Mouse (Mus musculus) heart, embryonic 14.5 days (tissue): ENCODE data around the gene Slc13a3. TPM values are rescaled to one million over a fixed set of nuclear protein-coding genes. Genes with fewer than 3 reads are reported as not detected.

Experiments used
- ATAC-seq: fragments of 200-750 bp; cut with Nextera tagmentation; 2 replicates; pipeline ENCODE4 v1.8.0; 2017; ENCODE audit warnings: low read depth, moderate TSS enrichment; ENCODE audit not compliant: insufficient number of reproducible peaks, insufficient read depth, low FRiP score
- H3K27ac ChIP-seq, 2 experiments: fragments of 200-500 bp in 1 of 2; fragments of 300-500 bp in 1 of 2; sonication (generic) in 1 of 2; replicated peaks in 1 of 2; 2 replicates each; pipeline ENCODE4 v1.5.1; 2012 to 2014; ENCODE audit warnings: low read depth in 2 of 2, low read length in 2 of 2, control low read depth in 1 of 2, mild to moderate bottlenecking in 1 of 2, mixed read lengths in 1 of 2; ENCODE audit not compliant: control insufficient read depth in 1 of 2, insufficient read depth in 1 of 2
- H3K27me3 ChIP-seq: fragments of 300-500 bp; sonication (generic); 2 replicates; pipeline ENCODE4 v1.6.1; 2014; ENCODE audit warnings: mild to moderate bottlenecking, low read length, control low read depth; ENCODE audit not compliant: control insufficient read depth, insufficient read depth
- H3K36me3 ChIP-seq: fragments of 300-500 bp; sonication (generic); 2 replicates; pipeline ENCODE4 v1.6.1; 2014; ENCODE audit warnings: mild to moderate bottlenecking, control low read depth, low read length, mixed read lengths; ENCODE audit not compliant: control insufficient read depth, insufficient read depth
- H3K4me1 ChIP-seq, 2 experiments: fragments of 200-500 bp in 1 of 2; fragments of 300-500 bp in 1 of 2; sonication (generic) in 1 of 2; 2 replicates each; pipeline ENCODE4 v1.6.1; 2012 to 2014; ENCODE audit warnings: low read length in 2 of 2, control low read depth in 1 of 2, mixed read lengths in 1 of 2; ENCODE audit not compliant: control insufficient read depth in 2 of 2, insufficient read depth in 2 of 2
- H3K4me2 ChIP-seq: fragments of 300-500 bp; sonication (generic); 2 replicates; pipeline ENCODE4 v1.6.1; 2014; ENCODE audit warnings: mild to moderate bottlenecking, low read length
- H3K4me3 ChIP-seq, 2 experiments: fragments of 200-500 bp in 1 of 2; fragments of 300-500 bp in 1 of 2; sonication (generic) in 1 of 2; 2 replicates each; pipeline ENCODE4 v1.5.1; 2012 to 2014; ENCODE audit warnings: low read length in 2 of 2, mild to moderate bottlenecking in 2 of 2, control low read depth in 1 of 2, low read depth in 1 of 2, moderate library complexity in 1 of 2; ENCODE audit not compliant: control insufficient read depth in 1 of 2, insufficient read depth in 1 of 2
- H3K9ac ChIP-seq: fragments of 300-500 bp; sonication (generic); 2 replicates; pipeline ENCODE4 v1.6.1; 2014; ENCODE audit warnings: mild to moderate bottlenecking, low read length
- H3K9me3 ChIP-seq: fragments of 300-500 bp; sonication (generic); 2 replicates; pipeline ENCODE4 v1.6.1; 2016; ENCODE audit warnings: low read length, control low read depth; ENCODE audit not compliant: control insufficient read depth
- WGBS: fragments of 180-500 bp; shearing (Covaris S2); extraction: QIAGEN DNeasy Blood & Tissue Kit; methylation state at CpG from one replicate; pipeline ENCODE4 v1.1.7; 2014; 5-methylcytosine and 5-hydroxymethylcytosine counted together
- polyA plus RNA-seq: library from polyadenylated mRNA; unstranded; fragments of >200 nt; fragmentation: Nextera tagmentation; extraction: Ambion mirVana; gene quantifications from 2 replicates; pipeline ENCODE4 v1.2.1, GENCODE M21; 2014

Slc13a3 gene
- polyA plus RNA-seq, 1 experiment from 2014 or later: 0.26 TPM

DNA sequence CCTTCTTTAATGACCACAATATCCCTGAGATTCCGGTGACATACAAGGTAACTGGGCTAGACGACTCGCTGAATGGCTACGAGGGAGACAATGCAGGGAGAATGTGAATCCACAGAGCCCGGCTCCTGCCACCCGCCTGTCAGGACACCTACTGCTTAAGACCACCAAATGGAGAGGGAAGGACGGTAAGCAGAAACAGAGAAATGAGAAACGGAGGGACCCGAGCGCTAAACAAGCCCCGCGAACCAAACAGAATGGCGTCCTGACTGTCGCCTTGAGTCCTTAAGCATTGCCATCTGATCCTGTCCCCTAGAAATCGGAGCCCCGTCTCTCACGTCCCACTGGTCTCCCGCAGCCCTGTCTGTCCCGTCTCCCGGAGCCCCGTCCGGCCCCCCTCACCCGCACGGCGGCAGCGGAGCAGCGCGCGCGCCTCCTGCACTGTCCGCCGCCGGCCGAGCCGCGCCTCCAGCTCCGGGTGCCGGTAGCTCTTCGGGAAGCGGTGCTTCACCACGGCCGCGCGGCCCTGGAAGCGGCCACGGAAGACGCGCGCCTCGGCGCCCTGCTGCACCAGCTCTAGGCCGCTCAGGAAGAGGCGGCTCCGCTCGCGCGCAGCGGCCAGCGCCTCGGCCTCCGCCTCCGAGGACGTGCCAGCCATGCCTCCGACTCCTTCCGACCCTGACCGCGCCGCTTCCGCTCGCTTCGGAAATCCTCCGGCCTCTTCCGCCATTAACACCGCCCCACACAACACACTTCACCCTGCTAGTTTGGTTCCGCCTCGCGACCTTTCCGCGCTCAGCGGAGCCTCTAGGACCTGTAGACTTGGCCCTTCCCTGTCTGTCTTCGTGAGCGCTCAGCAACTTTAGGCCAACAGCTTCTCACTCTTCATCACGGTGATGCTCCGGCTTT, 19.9 kb upstream of the Slc13a3 start, which contains the start of gene Trp53rka:
TSS of gene Trp53rka (minus strand) at position 677 of the 906 bp plus-strand sequence.
- Histone ChIP-seq H3K4me1 (peaks cover 4 to 11% of the 10 kb centered on the region in 2 experiments), H3K9ac (peak within 1 kb of the TSS; percentile 91), H3K4me3 (peak within 1 kb of the TSS; percentile 79 to 92), H3K4me2 (peak within 1 kb of the TSS; percentile 83), H3K9me3 (no peaks in the 10 kb centered on the region), H3K27ac (peak within 1 kb of the TSS; percentile 75 to 76), H3K27me3 (no peaks in the 10 kb centered on the region), H3K36me3 (peaks cover 28% of the 10 kb centered on the region)
- ATAC-seq: peak; percentile 82
- WGBS: under 1% methylated on average over 74 of the region's 84 CpGs

GRCm38 (mm10) chr2:165486881-165487535, 14.0 kb upstream of the Slc13a3 start:
- Histone ChIP-seq H3K9me3 (no peaks in the 10 kb centered on the region), H3K9ac (no peak overlapping the region), H3K27me3 (no peaks in the 10 kb centered on the region), H3K4me2 (no peak overlapping the region), H3K4me3 (no peak overlapping the region), H3K4me1 (peaks cover 3% of the 10 kb centered on the region in 2 experiments; a peak in 2 of 4 replicates), H3K27ac (0 out of 4 replicates have a peak overlapping the region, but pooled peaks of 1 of the 2 experiments have one; percentile 19), H3K36me3 (peaks cover 28% of the 10 kb centered on the region)
- ATAC-seq: 0 out of 2 replicates have a peak, but pooled peaks have one; percentile 7
- 22% methylated on average over 8 of the region's 8 CpGs for WGBS

DNA sequence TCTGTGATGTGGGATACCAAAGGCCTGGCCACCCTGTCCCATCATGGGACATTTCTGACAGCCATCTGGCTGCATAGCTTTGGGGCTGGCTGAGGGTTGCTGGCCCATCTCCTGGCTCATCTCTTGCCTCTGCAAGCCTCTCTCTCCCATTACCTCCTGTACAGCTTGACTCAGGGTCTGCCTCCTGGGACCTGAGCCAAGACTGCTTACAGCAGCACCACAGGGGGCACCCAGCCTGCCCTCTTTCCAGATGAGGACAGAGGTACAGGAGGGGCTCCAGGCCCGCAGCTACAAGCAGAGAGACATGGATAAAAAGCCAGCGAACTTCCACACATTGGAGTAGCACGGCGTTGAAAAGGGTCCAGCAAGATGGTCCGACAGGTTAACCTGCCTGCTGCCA, 13.4 kb upstream of the Slc13a3 start:
- H3K9me3 ChIP-seq: no peaks in the 10 kb centered on the region
- H3K4me1 ChIP-seq: peaks cover 3% of the 10 kb centered on the region in 2 experiments; a peak in 1 of 4 replicates
- H3K4me3 ChIP-seq: no peak overlapping the region
- no peak overlapping the region for H3K9ac ChIP-seq
- 77% methylated on average over 5 of the region's 5 CpGs for WGBS
- H3K36me3 ChIP-seq: peaks cover 28% of the 10 kb centered on the region
- no peak overlapping the region for H3K4me2 ChIP-seq
- no peaks in the 10 kb centered on the region for H3K27me3 ChIP-seq
- no peak overlapping the region for H3K27ac ChIP-seq
- ATAC-seq: no peak

DNA sequence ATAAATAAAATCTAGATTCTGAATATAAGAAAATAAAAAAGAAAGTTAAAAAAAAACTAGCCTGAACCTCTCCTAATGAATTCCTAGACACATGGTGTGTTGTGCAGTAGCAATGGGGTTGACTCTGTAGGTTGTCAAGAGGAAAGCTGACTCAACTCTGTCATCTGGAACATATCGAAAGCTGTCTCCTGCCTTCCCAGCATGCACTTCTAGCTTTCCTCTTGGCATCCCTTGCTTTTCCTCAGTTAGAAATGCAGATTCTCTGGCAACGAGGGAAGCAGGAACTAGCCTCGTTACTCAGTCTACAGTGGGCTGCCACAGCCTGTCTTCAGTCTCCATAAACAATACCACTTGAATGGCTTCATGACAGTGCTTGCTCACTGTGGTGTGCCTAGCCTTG, 12.8 kb upstream of the Slc13a3 start:
- Histone ChIP-seq H3K27me3 (no peaks in the 10 kb centered on the region), H3K4me1 (peaks cover 3% of the 10 kb centered on the region in 2 experiments; a peak in 1 of 4 replicates), H3K9me3 (no peaks in the 10 kb centered on the region), H3K9ac (no peak overlapping the region), H3K4me3 (no peak overlapping the region), H3K4me2 (no peak overlapping the region), H3K36me3 (peaks cover 25% of the 10 kb centered on the region), H3K27ac (no peak overlapping the region)
- no peak for ATAC-seq
- WGBS: 56% methylated on average over 3 of the region's 3 CpGs

- Histone ChIP-seq H3K4me1 (peaks cover 3% of the 10 kb centered on the region in 2 experiments; a peak in 1 of 4 replicates), H3K9ac (no peak overlapping the region), H3K27me3 (no peaks in the 10 kb centered on the region), H3K4me2 (no peak overlapping the region), H3K4me3 (no peak overlapping the region), H3K36me3 (peaks cover 9% of the 10 kb centered on the region), H3K27ac (no peak overlapping the region), H3K9me3 (no peaks in the 10 kb centered on the region)
- 40% methylated on average over 6 of the region's 6 CpGs for WGBS
- no peak for ATAC-seq
Measured at GRCm38 (mm10) chr2:165484152-165484551, 11.1 kb upstream of the Slc13a3 start.

GRCm38 (mm10) chr2:165482003-165482402, 9.0 kb upstream of the Slc13a3 start:
- Histone ChIP-seq H3K4me3 (no peak overlapping the region), H3K9me3 (no peaks in the 10 kb centered on the region), H3K27ac (no peak overlapping the region), H3K9ac (no peak overlapping the region), H3K4me1 (peaks cover 1 to 2% of the 10 kb centered on the region in 2 experiments; a peak in 1 of 4 replicates), H3K27me3 (no peaks in the 10 kb centered on the region), H3K4me2 (no peak overlapping the region), H3K36me3 (no peaks in the 10 kb centered on the region)
- WGBS: 64% methylated on average over 8 of the region's 8 CpGs
- ATAC-seq: no peak

DNA sequence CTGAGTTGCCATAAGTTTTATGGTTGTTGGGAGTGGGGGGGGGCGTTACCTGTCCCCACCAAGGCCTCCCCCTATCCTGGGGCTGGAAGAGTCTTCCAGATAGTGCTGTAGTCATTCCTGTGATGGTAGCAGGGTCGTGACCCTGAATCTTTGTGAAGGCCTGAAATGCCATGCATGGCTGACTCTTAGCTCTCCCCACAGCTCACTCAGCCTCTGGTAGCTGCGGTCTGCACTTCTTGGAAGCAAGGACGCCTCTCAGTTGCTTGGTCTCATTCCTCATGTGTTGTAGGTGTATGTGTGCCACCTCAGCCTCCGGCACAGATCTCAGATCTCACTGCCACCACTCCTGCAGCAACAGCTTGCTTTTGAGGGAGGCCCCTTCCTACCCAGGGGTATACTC, 2.8 kb upstream of the Slc13a3 start:
- 64% methylated on average over 5 of the region's 5 CpGs for WGBS

More for the DNA sequence above, 2.8 kb upstream of the Slc13a3 start:
- no peaks in the 10 kb centered on the region for H3K36me3 ChIP-seq
- no peak overlapping the region for H3K9ac ChIP-seq
- H3K27ac ChIP-seq: no peak overlapping the region
- H3K4me2 ChIP-seq: no peak overlapping the region
- no peaks in the 10 kb centered on the region for H3K4me1 ChIP-seq
- H3K9me3 ChIP-seq: no peaks in the 10 kb centered on the region
- H3K4me3 ChIP-seq: no peak overlapping the region
- H3K27me3 ChIP-seq: peaks cover 37% of the 10 kb centered on the region
- no peak for ATAC-seq
